Mouse (Mus musculus) intestine, embryonic 14.5 days (tissue): ENCODE measurements around the gene Uxs1. TPM values are rescaled to one million over a fixed set of nuclear protein-coding genes. Genes with fewer than 3 reads are reported as not detected.

Source experiments
- ATAC-seq: fragments of 200-750 bp; cut with Nextera tagmentation; replicated peaks from 2 replicates; pipeline ENCODE4 v1.8.0; 2017; ENCODE audit warnings: low read depth, moderate number of reproducible peaks, moderate TSS enrichment, moderate library complexity; ENCODE audit not compliant: low FRiP score, low TSS enrichment
- DNase-seq: peaks from one replicate; pipeline ENCODE4 v3.0.0-alpha.2; 2018; ENCODE audit warnings: low spot score
- H3K27ac ChIP-seq: fragments of 300-500 bp; sonication (generic); 2 replicates; pipeline ENCODE4 v1.5.1; 2014; ENCODE audit warnings: low read depth, mild to moderate bottlenecking, control low read depth
- H3K27me3 ChIP-seq: fragments of 300-500 bp; sonication (generic); replicated peaks from 2 replicates; pipeline ENCODE4 v1.6.1; 2014; ENCODE audit warnings: low read length, control low read depth; ENCODE audit not compliant: control insufficient read depth, insufficient read depth
- H3K36me3 ChIP-seq: fragments of 300-500 bp; sonication (generic); 2 replicates; pipeline ENCODE4 v1.6.1; 2014; ENCODE audit warnings: low read length, control low read depth; ENCODE audit not compliant: control insufficient read depth, insufficient read depth
- H3K4me1 ChIP-seq: fragments of 300-500 bp; sonication (generic); replicated peaks from 2 replicates; pipeline ENCODE4 v1.6.1; 2014; ENCODE audit warnings: low read length, control low read depth, mixed read lengths; ENCODE audit not compliant: control insufficient read depth, insufficient read depth
- H3K4me2 ChIP-seq: fragments of 300-500 bp; sonication (generic); 2 replicates; pipeline ENCODE4 v1.6.1; 2014; ENCODE audit warnings: low read length
- H3K4me3 ChIP-seq: fragments of 300-500 bp; sonication (generic); 2 replicates; pipeline ENCODE4 v1.5.1; 2014; ENCODE audit warnings: low read depth, low read length, control low read depth, mixed read lengths
- H3K9ac ChIP-seq: fragments of 300-500 bp; sonication (generic); 2 replicates; pipeline ENCODE4 v1.6.1; 2014; ENCODE audit warnings: mild to moderate bottlenecking, low read length
- H3K9me3 ChIP-seq: fragments of 300-500 bp; sonication (generic); 2 replicates; pipeline ENCODE4 v1.6.1; 2016; ENCODE audit warnings: low read length, control low read depth; ENCODE audit not compliant: control insufficient read depth
- WGBS: fragments of 180-500 bp; shearing (Covaris S2); extraction: QIAGEN DNeasy Blood & Tissue Kit; methylation state at CpG from one replicate; pipeline ENCODE4 v1.1.7; 2014; 5-methylcytosine and 5-hydroxymethylcytosine counted together
- polyA plus RNA-seq: library from polyadenylated mRNA; unstranded; fragments of >200 nt; fragmentation: Nextera tagmentation; extraction: Ambion mirVana; gene quantifications from 2 replicates; pipeline ENCODE4 v1.2.1, GENCODE M21; 2014

Gene Uxs1
- polyA plus RNA-seq, 1 experiment from 2014 or later: 16.3 TPM

GRCm38 (mm10) chr1:43785316-43785715 is 42.3 kb downstream of the Uxs1 start:
- no peak overlapping the region for H3K27ac ChIP-seq
- no peaks in the 10 kb centered on the region for H3K4me1 ChIP-seq
- no peaks in the 10 kb centered on the region for H3K9me3 ChIP-seq
- ATAC-seq: no peak
- 0 out of 2 replicates have a peak, but pooled peaks cover 10% of the 10 kb centered on the region for H3K36me3 ChIP-seq
- 83% methylated on average over 5 of the region's 5 CpGs for WGBS
- no peaks in the 10 kb centered on the region for H3K27me3 ChIP-seq
- no peak overlapping the region for H3K4me3 ChIP-seq
- DNase-seq: no peak
- no peak overlapping the region for H3K4me2 ChIP-seq
- H3K9ac ChIP-seq: no peak overlapping the region

- no peak overlapping the region for H3K4me3 ChIP-seq
- no peak overlapping the region for H3K9ac ChIP-seq
- WGBS: 72% methylated on average over 3 of the region's 3 CpGs
- no peak for ATAC-seq
- DNase-seq: no peak
- H3K4me2 ChIP-seq: no peak overlapping the region
- no peaks in the 10 kb centered on the region for H3K4me1 ChIP-seq
- H3K27me3 ChIP-seq: no peaks in the 10 kb centered on the region
- H3K9me3 ChIP-seq: no peaks in the 10 kb centered on the region
- peaks cover 23% of the 10 kb centered on the region; the same call in 1 of the 2 replicates for H3K36me3 ChIP-seq
- H3K27ac ChIP-seq: no peak overlapping the region
These were observed 44.4 kb downstream of the Uxs1 start for GRCm38 (mm10) chr1:43783186-43783585.

GRCm38 (mm10) chr1:43782680-43783079 is 44.9 kb downstream of the Uxs1 start:
- Histone ChIP-seq H3K4me2 (no peak overlapping the region), H3K9me3 (no peaks in the 10 kb centered on the region), H3K4me1 (no peaks in the 10 kb centered on the region), H3K4me3 (no peak overlapping the region), H3K36me3 (peaks cover 23% of the 10 kb centered on the region; the same call in 1 of the 2 replicates), H3K27ac (no peak overlapping the region), H3K27me3 (no peaks in the 10 kb centered on the region), H3K9ac (no peak overlapping the region)
- DNase-seq (no peak), ATAC-seq (no peak)
- 90% methylated on average over 3 of the region's 3 CpGs for WGBS

GRCm38 (mm10) chr1:43781672-43782071 is 45.9 kb downstream of the Uxs1 start:
- ATAC-seq (no peak), DNase-seq (no peak)
- Histone ChIP-seq H3K4me1 (no peaks in the 10 kb centered on the region), H3K4me3 (no peak overlapping the region), H3K36me3 (peaks cover 23% of the 10 kb centered on the region; the same call in 1 of the 2 replicates), H3K9me3 (no peaks in the 10 kb centered on the region), H3K4me2 (no peak overlapping the region), H3K27ac (peak overlapping the region; percentile 34; the same call in 1 of the 2 replicates), H3K9ac (no peak overlapping the region), H3K27me3 (no peaks in the 10 kb centered on the region)
- WGBS: 69% methylated on average over 3 of the region's 3 CpGs

GRCm38 (mm10) chr1:43781195-43781594 is 46.4 kb downstream of the Uxs1 start:
- Histone ChIP-seq H3K4me2 (no peak overlapping the region), H3K4me1 (no peaks in the 10 kb centered on the region), H3K4me3 (no peak overlapping the region), H3K27me3 (no peaks in the 10 kb centered on the region), H3K36me3 (peaks cover 20% of the 10 kb centered on the region; the same call in 1 of the 2 replicates), H3K27ac (peak overlapping the region; percentile 34; the same call in 1 of the 2 replicates), H3K9me3 (no peaks in the 10 kb centered on the region), H3K9ac (no peak overlapping the region)
- DNase-seq (no peak), ATAC-seq (no peak)
- 78% methylated on average over 2 of the region's 2 CpGs for WGBS

GRCm38 (mm10) chr1:43776106-43776505 is 51.5 kb downstream of the Uxs1 start:
- peaks cover 23% of the 10 kb centered on the region for H3K36me3 ChIP-seq

GRCm38 (mm10) chr1:43774126-43774525 is 53.5 kb downstream of the Uxs1 start:
- WGBS: 90% methylated on average over 4 of the region's 4 CpGs
- DNase-seq (no peak), ATAC-seq (no peak)
- Histone ChIP-seq H3K9me3 (no peaks in the 10 kb centered on the region), H3K4me1 (no peaks in the 10 kb centered on the region), H3K27me3 (no peaks in the 10 kb centered on the region), H3K4me2 (no peak overlapping the region), H3K9ac (no peak overlapping the region), H3K36me3 (peaks cover 21% of the 10 kb centered on the region), H3K4me3 (no peak overlapping the region), H3K27ac (no peak overlapping the region)

More at GRCm38 (mm10) chr1:43776106-43776505, 51.5 kb downstream of the Uxs1 start:
- no peak overlapping the region for H3K4me2 ChIP-seq
- H3K4me3 ChIP-seq: no peak overlapping the region
- no peaks in the 10 kb centered on the region for H3K9me3 ChIP-seq
- H3K4me1 ChIP-seq: no peaks in the 10 kb centered on the region
- H3K9ac ChIP-seq: no peak overlapping the region
- H3K27me3 ChIP-seq: no peaks in the 10 kb centered on the region
- DNase-seq (no peak), ATAC-seq (no peak)
- no peak overlapping the region for H3K27ac ChIP-seq
- WGBS: 84% methylated on average over 3 of the region's 3 CpGs

- ATAC-seq (no peak), DNase-seq (no peak)
- Histone ChIP-seq H3K27ac (no peak overlapping the region), H3K4me1 (no peaks in the 10 kb centered on the region), H3K27me3 (no peaks in the 10 kb centered on the region), H3K4me3 (no peak overlapping the region), H3K4me2 (no peak overlapping the region), H3K36me3 (peaks cover 20% of the 10 kb centered on the region; the same call in 1 of the 2 replicates), H3K9me3 (no peaks in the 10 kb centered on the region), H3K9ac (no peak overlapping the region)
- 93% methylated on average over 3 of the region's 3 CpGs for WGBS
These were observed 54.9 kb downstream of the Uxs1 start for GRCm38 (mm10) chr1:43772694-43773093.

GRCm38 (mm10) chr1:43770032-43770431 is 57.6 kb downstream of the Uxs1 start:
- Histone ChIP-seq H3K36me3 (peaks cover 21% of the 10 kb centered on the region), H3K9me3 (no peaks in the 10 kb centered on the region), H3K4me3 (no peak overlapping the region), H3K27me3 (no peaks in the 10 kb centered on the region), H3K4me1 (no peaks in the 10 kb centered on the region), H3K27ac (no peak overlapping the region), H3K9ac (no peak overlapping the region), H3K4me2 (no peak overlapping the region)
- DNase-seq (no peak), ATAC-seq (no peak)
- 93% methylated on average over 3 of the region's 3 CpGs for WGBS
